Mouse (Mus musculus): ENCODE data around the gene Zfp36.

GRCm38 (mm10) chr7:28344637-28345036 lies 35.4 kb downstream of the Zfp36 start:
- TF ChIP-seq EP300 (IDR thresholded peaks at IDR 0.05; ENCODE audit: insufficient read depth, low read depth, low read length) (peak; percentile 18; the same call in 1 of the 2 replicates), CTCF (IDR thresholded peaks at IDR 0.05) (peak; percentile 85), POLR2A (IDR thresholded peaks at IDR 0.05; ENCODE audit: insufficient read depth, low read depth, low read length) (no peak)
